Mouse (Mus musculus) CH12.LX (cell line): ENCODE data around the gene Opcml. TPM values are rescaled to one million over a fixed set of nuclear protein-coding genes. Genes with fewer than 3 reads are reported as not detected.

ENCODE experiments used
- DNase-seq: peaks from one replicate; pipeline ENCODE4 v3.0.0-alpha.2; 2013; ENCODE audit errors: extremely low read depth
- H3K27ac ChIP-seq: 2 replicates; pipeline ENCODE4 v1.5.1; 2012; ENCODE audit warnings: low read depth, mild to moderate bottlenecking, control low read depth, moderate library complexity; ENCODE audit not compliant: insufficient read depth
- H3K27me3 ChIP-seq: replicated peaks from 2 replicates; pipeline ENCODE3; 2012; ENCODE audit warnings: inconsistent platforms
- H3K36me3 ChIP-seq, 2 experiments: replicated peaks in 1 of 2; 2 replicates each; pipeline versions ENCODE3 to v1.6.1; 2012; ENCODE audit warnings: inconsistent platforms in 1 of 2, low read length in 1 of 2, mild to moderate bottlenecking in 1 of 2, mixed read lengths in 1 of 2, moderate library complexity in 1 of 2; ENCODE audit not compliant: control insufficient read depth in 1 of 2, insufficient read depth in 1 of 2
- H3K4me1 ChIP-seq, 2 experiments: 2 replicates each; pipeline ENCODE4 v1.6.1; 2012; ENCODE audit warnings: inconsistent platforms in 1 of 2, moderate library complexity in 1 of 2; ENCODE audit not compliant: insufficient read depth in 2 of 2, control insufficient read depth in 1 of 2
- H3K4me2 ChIP-seq: 2 replicates; pipeline ENCODE4 v1.6.1; 2012; ENCODE audit warnings: low read depth, mild to moderate bottlenecking, control low read depth; ENCODE audit not compliant: poor library complexity, insufficient read depth, severe bottlenecking
- H3K4me3 ChIP-seq, 3 experiments: fragments of 150-350 bp in 1 of 3; sonication (generic) in 1 of 3; replicated peaks in 1 of 3; 2 replicates each; pipeline versions ENCODE3 to v1.5.1; 2011 to 2012; ENCODE audit warnings: low read depth in 2 of 3, low read length in 2 of 3, mild to moderate bottlenecking in 2 of 3, moderate library complexity in 2 of 3, control low read depth in 1 of 3, improper control_type of control experiment in 1 of 3, inconsistent platforms in 1 of 3, mixed read lengths in 1 of 3; ENCODE audit not compliant: poor library complexity in 1 of 3
- H3K79me2 ChIP-seq: replicated peaks from 2 replicates; pipeline ENCODE4 v1.6.1; 2012; ENCODE audit warnings: mild to moderate bottlenecking, moderate library complexity; ENCODE audit not compliant: control insufficient read depth, poor library complexity, insufficient read depth, severe bottlenecking; ENCODE audit errors: extremely low read depth
- H3K9ac ChIP-seq: 2 replicates; pipeline ENCODE4 v1.6.1; 2012; ENCODE audit warnings: low read depth, mild to moderate bottlenecking, control low read depth, moderate library complexity; ENCODE audit not compliant: insufficient read depth
- H3K9me3 ChIP-seq: replicated peaks from 2 replicates; pipeline ENCODE3; 2012; ENCODE audit warnings: low read length, inconsistent platforms, mixed read lengths
- CTCF ChIP-seq, 2 experiments: IDR thresholded peaks in 1 of 2; conservative IDR thresholded peaks in 1 of 2; 2 replicates each; pipeline ENCODE4 v1.5.1; 2011 to 2012; ENCODE audit warnings: low read depth in 2 of 2, low read length in 2 of 2, improper control_type of control experiment in 1 of 2, inconsistent platforms in 1 of 2, mild to moderate bottlenecking in 1 of 2, moderate library complexity in 1 of 2
- EP300 ChIP-seq: IDR thresholded peaks from 2 replicates; pipeline ENCODE4 v1.6.1; 2011; ENCODE audit warnings: low read length, improper control_type of control experiment
- GABPA ChIP-seq: IDR thresholded peaks from 2 replicates; pipeline ENCODE4 v1.6.1; 2012; ENCODE audit warnings: low read depth, low read length, improper control_type of control experiment, inconsistent platforms; ENCODE audit not compliant: insufficient replicate concordance
- HCFC1 ChIP-seq: IDR thresholded peaks from 2 replicates; pipeline ENCODE4 v1.6.1; 2012; ENCODE audit warnings: low read depth, mild to moderate bottlenecking, inconsistent platforms, low read length, improper control_type of control experiment
- JUND ChIP-seq: conservative IDR thresholded peaks from 2 replicates; pipeline ENCODE4 v1.6.1; 2011; ENCODE audit warnings: low read depth, low read length, improper control_type of control experiment
- KAT2A ChIP-seq: IDR thresholded peaks from 2 replicates; pipeline ENCODE4 v1.6.1; 2012; ENCODE audit warnings: low read length, improper control_type of control experiment, inconsistent platforms; ENCODE audit not compliant: insufficient replicate concordance
- MXI1 ChIP-seq: IDR thresholded peaks from 2 replicates; pipeline ENCODE4 v1.6.1; 2011; ENCODE audit warnings: mild to moderate bottlenecking, low read depth, low read length, improper control_type of control experiment
- MYC ChIP-seq: IDR thresholded peaks from 2 replicates; pipeline ENCODE4 v1.6.1; 2011; ENCODE audit warnings: low read depth, mild to moderate bottlenecking, improper control_type of control experiment, low read length
- POLR2A ChIP-seq: IDR thresholded peaks from 2 replicates; pipeline ENCODE4 v1.6.1; 2011; ENCODE audit warnings: low read depth, mild to moderate bottlenecking, improper control_type of control experiment, low read length
- RCOR1 ChIP-seq: conservative IDR thresholded peaks from 2 replicates; pipeline ENCODE4 v1.6.1; 2012; ENCODE audit warnings: low read depth, mild to moderate bottlenecking, inconsistent platforms, low read length, improper control_type of control experiment
- SMC3 ChIP-seq: IDR thresholded peaks from 2 replicates; pipeline ENCODE4 v1.6.1; 2011; ENCODE audit warnings: low read depth, low read length, improper control_type of control experiment
- TBP ChIP-seq: conservative IDR thresholded peaks from 2 replicates; pipeline ENCODE4 v1.6.1; 2011; ENCODE audit warnings: low read depth, low read length, improper control_type of control experiment
- USF1 ChIP-seq: IDR thresholded peaks from 2 replicates; pipeline ENCODE4 v1.6.1; 2014; ENCODE audit warnings: low read depth, mild to moderate bottlenecking, inconsistent platforms, low read length, improper control_type of control experiment
- ZMIZ1 ChIP-seq: IDR thresholded peaks from 2 replicates; pipeline ENCODE4 v1.6.1; 2012; ENCODE audit warnings: low read depth, mild to moderate bottlenecking, inconsistent platforms, low read length, improper control_type of control experiment
- ZNF384 ChIP-seq: IDR thresholded peaks from 2 replicates; pipeline ENCODE4 v1.6.1; 2012; ENCODE audit warnings: low read depth, low read length, improper control_type of control experiment, inconsistent platforms
- dilution Hi-C: fragments of 300-500 bp; cut with MboI; formaldehyde crosslinking; loops from 2 replicates; pipeline ENCODE4 v1.14.3; 2020; ENCODE audit warnings: low sequenced_read_pairs; ENCODE audit not compliant: extremely low pct_unique_long_range_greater_than_20kb, extremely low pct_ligation_motif_present
- in situ Hi-C: fragments of 300-500 bp; cut with MboI; formaldehyde crosslinking; loops from 3 replicates; pipeline ENCODE4 v1.14.3; 2019; ENCODE audit warnings: low sequenced_read_pairs, low pct_ligation_motif_present, low pct_unique_long_range_greater_than_20kb, mixed read lengths
- polyA plus RNA-seq: library from polyadenylated mRNA; unstranded; fragments of >175 nt; gene quantifications from 2 replicates; pipeline ENCODE4 v1.2.1, GENCODE M21; 2012; ENCODE audit warnings: low read depth; ENCODE audit not compliant: insufficient read length
- total RNA-seq, 2 experiments: library from RNA; depleted of rRNA; stranded (reverse); fragments of 300-350 nt in 1 of 2; fragments of >200 nt in 1 of 2; gene quantifications; 2 replicates each; pipeline ENCODE4 v1.2.3; 2012 to 2014

Opcml gene
- total and polyA plus RNA-seq, 3 experiments: 0.34 to 0.60 TPM; not detected in 1

- TF ChIP-seq HCFC1 (no peak), USF1 (no peak), ZMIZ1 (no peak), SMC3 (no peak)
- Histone ChIP-seq H3K9me3 (peaks cover 23% of the 10 kb centered on the region), H3K4me1 (no peaks in the 10 kb centered on the region), H3K4me2 (no peak overlapping the region), H3K27ac (no peak overlapping the region), H3K9ac (no peak overlapping the region), H3K36me3 (no peaks in the 10 kb centered on the region), H3K79me2 (no peaks in the 10 kb centered on the region), H3K4me3 (no peak overlapping the region), H3K27me3 (no peaks in the 10 kb centered on the region)
- in situ Hi-C loops: loop anchor here (25.0 kb wide), 1 partner anchor 786 kb away; no protein-coding TSS in a partner anchor
- DNase-seq: no peak
- dilution Hi-C loops: no loop called here
These were observed 407.6 kb downstream of the Opcml start for GRCm38 (mm10) chr9:28198106-28198694.

- no peak overlapping the region for H3K9ac ChIP-seq
- no peak overlapping the region for H3K27ac ChIP-seq
- H3K27me3 ChIP-seq: no peaks in the 10 kb centered on the region
- no peak overlapping the region for H3K4me3 ChIP-seq
- H3K36me3 ChIP-seq: no peaks in the 10 kb centered on the region
- H3K4me1 ChIP-seq: no peaks in the 10 kb centered on the region
- peaks cover 15% of the 10 kb centered on the region for H3K9me3 ChIP-seq
- TF ChIP-seq CTCF (conservative IDR thresholded peaks at IDR 0.05 in 1 of 2, IDR thresholded peaks at IDR 0.05 in 1 of 2; ENCODE audit: low read depth in 2 of 2, low read length in 2 of 2): no peak
- no peak for TF ChIP-seq MYC
- no peak for TF ChIP-seq POLR2A
- no peak for TF ChIP-seq MXI1
- no peak for TF ChIP-seq USF1
- TF ChIP-seq RCOR1: no peak
- no peak for TF ChIP-seq ZNF384
- TF ChIP-seq GABPA: no peak
- H3K4me2 ChIP-seq: no peak overlapping the region
- no peak for DNase-seq
- in situ Hi-C loops: no loop called here
- no peaks in the 10 kb centered on the region for H3K79me2 ChIP-seq
- dilution Hi-C loops: no loop called here
These were observed 416.9 kb downstream of the Opcml start for GRCm38 (mm10) chr9:28207441-28207840.

- dilution Hi-C loops: no loop called here
- Histone ChIP-seq H3K27me3 (no peaks in the 10 kb centered on the region), H3K9me3 (peaks cover 15% of the 10 kb centered on the region), H3K9ac (no peak overlapping the region), H3K4me3 (no peak overlapping the region), H3K4me1 (no peaks in the 10 kb centered on the region), H3K27ac (no peak overlapping the region), H3K4me2 (no peak overlapping the region), H3K79me2 (no peaks in the 10 kb centered on the region), H3K36me3 (no peaks in the 10 kb centered on the region)
- no peak for DNase-seq
- in situ Hi-C loops: no loop called here
- TF ChIP-seq EP300: no peak
- TF ChIP-seq KAT2A: no peak
- no peak for TF ChIP-seq TBP
- no peak for TF ChIP-seq JUND
These were observed 418.1 kb downstream of the Opcml start for GRCm38 (mm10) chr9:28208696-28209095.
